Mouse (Mus musculus): ENCODE measurements at regions not wholly inside any gene's neighbourhood (a gene's known extent, or its start where the extent isn't known, plus 50 kb on each side); places are given as distances from the start of the nearest gene placed in this dataset.

GRCm38 (mm10) chr19:14035785-14036184 lies 122.5 kb downstream of the Olfr1505 start:
- TF ChIP-seq POLR2A (IDR thresholded peaks at IDR 0.05; ENCODE audit: low read depth, low read length) (no peak), CTCF (IDR thresholded peaks at IDR 0.05; ENCODE audit: borderline replicate concordance, insufficient read depth, low read length) (no peak)
